Mouse (Mus musculus) neural tube, embryonic 12.5 days (tissue): Measurements from ENCODE around the gene U2af2. TPM values are rescaled to one million over a fixed set of nuclear protein-coding genes. Genes with fewer than 3 reads are reported as not detected.

Experiments used
- ATAC-seq: fragments of 200-750 bp; cut with Nextera tagmentation; 2 replicates; pipeline ENCODE4 v1.8.0; 2017; ENCODE audit warnings: low read depth, mild to moderate bottlenecking, moderate TSS enrichment, moderate library complexity; ENCODE audit not compliant: low FRiP score
- H3K27ac ChIP-seq: fragments of 300-500 bp; sonication (generic); 2 replicates; pipeline ENCODE4 v1.5.1; 2016
- H3K27me3 ChIP-seq: fragments of 300-500 bp; sonication (generic); replicated peaks from 2 replicates; pipeline ENCODE4 v1.6.1; 2016; ENCODE audit warnings: mild to moderate bottlenecking
- H3K36me3 ChIP-seq: fragments of 300-500 bp; sonication (generic); 2 replicates; pipeline ENCODE4 v1.6.1; 2016; ENCODE audit warnings: mild to moderate bottlenecking
- H3K4me1 ChIP-seq: fragments of 300-500 bp; sonication (generic); 2 replicates; pipeline ENCODE4 v1.6.1; 2016
- H3K4me2 ChIP-seq: fragments of 300-500 bp; sonication (generic); replicated peaks from 2 replicates; pipeline ENCODE4 v1.6.1; 2016; ENCODE audit warnings: mild to moderate bottlenecking
- H3K4me3 ChIP-seq: fragments of 300-500 bp; sonication (generic); 2 replicates; pipeline ENCODE4 v1.5.1; 2016
- H3K9ac ChIP-seq: fragments of 300-500 bp; sonication (generic); 2 replicates; pipeline ENCODE4 v1.6.1; 2016; ENCODE audit warnings: mild to moderate bottlenecking
- H3K9me3 ChIP-seq: fragments of 300-500 bp; sonication (generic); 2 replicates; pipeline ENCODE4 v1.6.1; 2016; ENCODE audit warnings: mild to moderate bottlenecking
- WGBS: fragments of 180-500 bp; shearing (Covaris S2); methylation state at CpG from one replicate; pipeline ENCODE4 v1.1.7; 2016; 5-methylcytosine and 5-hydroxymethylcytosine counted together
- polyA plus RNA-seq: library from polyadenylated mRNA; unstranded; fragments of >200 nt; fragmentation: Nextera tagmentation; extraction: Ambion mirVana; gene quantifications from 2 replicates; pipeline ENCODE4 v1.2.1, GENCODE M21; 2016

Gene U2af2
- polyA plus RNA-seq, 1 experiment from 2014 or later = 147 TPM

- WGBS = 49% methylated on average over 5 of the region's 5 CpGs
- ATAC-seq = no peak
- Histone ChIP-seq H3K4me1 (no peaks in the 10 kb centered on the region; the same call in 1 of the 2 replicates), H3K9me3 (no peaks in the 10 kb centered on the region), H3K4me3 (peak overlapping the region; percentile 62), H3K36me3 (peaks cover 22% of the 10 kb centered on the region), H3K9ac (peak overlapping the region; percentile 82; the same call in 1 of the 2 replicates), H3K4me2 (peak overlapping the region; percentile 57), H3K27ac (no peak overlapping the region), H3K27me3 (no peaks in the 10 kb centered on the region)
Observed at GRCm38 (mm10) chr7:5038940-5039339, 23.0 kb upstream of the U2af2 start.

DNA sequence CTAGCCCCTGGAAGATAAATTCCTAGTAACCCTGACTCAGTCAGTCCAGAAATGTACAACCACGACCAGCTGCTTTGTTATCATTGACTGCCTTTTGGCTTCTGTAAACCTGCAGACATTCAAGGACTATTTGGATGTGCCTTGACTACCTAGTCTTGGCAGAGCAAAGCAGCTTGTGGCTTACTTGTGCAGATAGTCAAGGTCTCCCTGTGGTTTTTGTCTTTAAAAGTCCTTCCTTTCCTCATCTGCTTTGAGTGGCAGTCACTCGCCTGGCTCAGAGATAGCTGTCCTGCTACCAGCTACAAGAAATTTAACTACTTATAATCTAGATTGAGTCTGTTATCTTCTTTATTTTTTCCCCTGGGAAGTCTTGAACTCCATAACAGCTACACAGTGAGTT, 17.0 kb upstream of the U2af2 start:
- Histone ChIP-seq H3K4me2 (no peak overlapping the region), H3K36me3 (no peaks in the 10 kb centered on the region; the same call in 1 of the 2 replicates), H3K27me3 (no peaks in the 10 kb centered on the region), H3K4me1 (no peaks in the 10 kb centered on the region), H3K9ac (no peak overlapping the region), H3K9me3 (no peaks in the 10 kb centered on the region), H3K4me3 (no peak overlapping the region), H3K27ac (no peak overlapping the region)
- WGBS = 87% methylated on average over 2 of the region's 2 CpGs
- ATAC-seq = no peak

DNA sequence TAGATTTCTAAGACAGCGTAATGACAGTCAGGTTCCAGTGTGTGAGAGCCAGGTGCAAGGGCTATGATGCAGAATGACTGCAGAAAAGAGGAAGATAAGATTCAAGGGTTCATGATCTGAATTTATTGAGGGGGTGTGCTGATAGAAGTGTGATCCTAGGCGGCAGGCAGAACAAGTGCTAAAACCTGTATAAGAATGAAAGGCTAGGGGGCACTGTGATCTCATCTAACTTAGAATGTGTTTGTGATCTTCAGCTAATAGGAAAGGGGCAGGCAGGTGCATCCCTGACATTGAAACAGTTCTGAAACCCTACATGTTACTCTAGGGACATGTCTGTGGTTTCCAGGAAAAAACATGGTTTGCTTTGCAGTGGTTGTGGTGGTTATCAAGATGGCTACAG, 15.8 kb upstream of the U2af2 start:
- Histone ChIP-seq H3K4me3 (no peak overlapping the region), H3K4me2 (no peak overlapping the region), H3K27ac (no peak overlapping the region), H3K9ac (no peak overlapping the region), H3K9me3 (no peaks in the 10 kb centered on the region), H3K4me1 (peaks cover 6% of the 10 kb centered on the region), H3K27me3 (no peaks in the 10 kb centered on the region), H3K36me3 (no peaks in the 10 kb centered on the region; the same call in 1 of the 2 replicates)
- no peak for ATAC-seq
- WGBS = 66% methylated on average over 2 of the region's 2 CpGs

DNA sequence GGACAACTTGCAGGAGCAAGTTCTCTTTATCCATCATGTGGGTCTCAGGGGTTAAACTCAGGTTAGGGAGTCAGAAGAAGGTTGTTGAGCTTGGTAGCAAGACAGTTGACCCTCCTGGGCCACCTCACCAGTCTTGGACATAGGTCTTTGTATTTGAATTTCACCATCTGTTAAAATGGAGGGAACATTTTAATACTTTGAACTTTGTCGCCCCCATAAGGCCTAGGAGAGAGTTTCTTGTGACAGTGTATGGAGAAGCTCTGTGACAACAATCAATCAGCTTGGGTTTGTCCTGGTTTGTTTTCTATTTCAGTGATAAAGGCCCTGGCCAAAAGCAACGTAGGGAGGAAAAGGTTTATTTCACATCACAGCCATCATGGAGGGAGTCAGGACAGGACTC, 14.6 kb upstream of the U2af2 start:
- H3K36me3 ChIP-seq = no peaks in the 10 kb centered on the region
- no peak for ATAC-seq
- whole genome bisulfite sequencing = 34% methylated on average over 2 of the region's 2 CpGs
- no peaks in the 10 kb centered on the region for H3K27me3 ChIP-seq
- H3K27ac ChIP-seq = no peak overlapping the region
- H3K4me1 ChIP-seq = peaks cover 12% of the 10 kb centered on the region
- H3K9me3 ChIP-seq = no peaks in the 10 kb centered on the region
- H3K4me2 ChIP-seq = no peak overlapping the region
- no peak overlapping the region for H3K9ac ChIP-seq
- H3K4me3 ChIP-seq = no peak overlapping the region

- WGBS = 2% methylated on average over 65 of the region's 65 CpGs
- H3K9me3 ChIP-seq = no peaks in the 10 kb centered on the region
- H3K4me2 ChIP-seq = peak within 1 kb of the TSS; percentile 91
- no peaks in the 10 kb centered on the region for H3K36me3 ChIP-seq
- peak within 1 kb of the TSS; percentile 79 for H3K4me3 ChIP-seq
- H3K9ac ChIP-seq = peak within 1 kb of the TSS; percentile 93
- peaks cover 39% of the 10 kb centered on the region for H3K27me3 ChIP-seq
- H3K27ac ChIP-seq = peak within 1 kb of the TSS; percentile 82
- peak; percentile 67 for ATAC-seq
- H3K4me1 ChIP-seq = peaks cover 32% of the 10 kb centered on the region
Observed at GRCm38 (mm10) chr7:5051193-5052192, 10.4 kb upstream of the U2af2 start, which contains the start of gene Zfp580. Gene Zfp580 (plus strand): TSS chr7:5051538.

GRCm38 (mm10) chr7:5052438-5052837, 9.5 kb upstream of the U2af2 start:
- WGBS = 2% methylated on average over 12 of the region's 12 CpGs
- peak overlapping the region; percentile 79 for H3K4me3 ChIP-seq
- no peak for ATAC-seq
- no peaks in the 10 kb centered on the region for H3K9me3 ChIP-seq
- H3K9ac ChIP-seq = peak overlapping the region; percentile 93
- H3K27me3 ChIP-seq = peaks cover 48% of the 10 kb centered on the region
- H3K27ac ChIP-seq = no peak overlapping the region
- peaks cover 38% of the 10 kb centered on the region for H3K4me1 ChIP-seq
- H3K4me2 ChIP-seq = peak overlapping the region; percentile 91
- no peaks in the 10 kb centered on the region for H3K36me3 ChIP-seq

GRCm38 (mm10) chr7:5052931-5053343, 9.0 kb upstream of the U2af2 start:
- H3K27me3 ChIP-seq = peaks cover 53% of the 10 kb centered on the region

DNA sequence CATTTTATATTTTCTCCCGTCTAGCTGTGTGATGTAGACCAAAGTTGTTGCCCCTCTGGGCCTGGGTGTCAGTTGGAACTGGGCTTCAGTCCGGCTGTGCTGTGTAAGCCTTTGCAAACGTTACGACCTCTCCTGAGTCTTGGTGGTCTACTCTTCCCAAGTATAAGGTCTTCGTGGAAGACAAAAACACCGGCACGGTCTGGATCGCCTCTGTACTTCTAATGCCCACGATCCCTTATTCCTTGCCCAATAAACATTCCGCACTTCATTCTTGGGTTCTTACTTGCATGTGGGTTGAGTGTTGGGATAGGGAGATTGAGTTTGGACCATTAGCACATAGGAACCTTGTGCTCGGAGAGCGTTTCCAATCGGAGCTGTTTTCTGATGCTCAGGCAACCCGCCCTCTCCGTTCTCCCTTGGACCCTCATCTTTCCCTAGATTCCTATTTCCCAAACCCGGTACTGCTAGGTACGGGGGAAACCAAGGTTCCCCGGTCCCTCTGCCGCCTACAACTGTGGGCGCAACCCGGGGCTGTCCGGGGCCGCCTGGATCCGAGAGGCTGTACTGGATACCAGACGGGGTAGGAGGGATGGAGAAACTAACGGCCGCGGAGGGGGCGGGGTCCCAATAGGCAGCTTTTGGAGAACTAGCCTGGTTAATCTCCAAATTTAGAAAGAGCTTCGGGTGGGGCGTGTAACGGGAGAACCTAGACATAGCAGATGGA, 8.3 kb upstream of the U2af2 start:
- Histone ChIP-seq H3K9me3 (no peaks in the 10 kb centered on the region), H3K4me2 (peak overlapping the region; percentile 91), H3K27me3 (peaks cover 60% of the 10 kb centered on the region), H3K4me3 (peak overlapping the region; percentile 79), H3K9ac (peak overlapping the region; percentile 65), H3K4me1 (peaks cover 38% of the 10 kb centered on the region), H3K36me3 (no peaks in the 10 kb centered on the region), H3K27ac (no peak overlapping the region)
- WGBS = 9% methylated on average over 32 of the region's 32 CpGs
- no peak for ATAC-seq

More at GRCm38 (mm10) chr7:5052931-5053343, 9.0 kb upstream of the U2af2 start:
- H3K4me2 ChIP-seq = peak overlapping the region; percentile 91
- no peak overlapping the region for H3K27ac ChIP-seq
- peak overlapping the region; percentile 65 for H3K9ac ChIP-seq
- H3K4me1 ChIP-seq = peaks cover 38% of the 10 kb centered on the region
- no peak for ATAC-seq
- WGBS = 2% methylated on average over 45 of the region's 45 CpGs
- H3K36me3 ChIP-seq = no peaks in the 10 kb centered on the region
- H3K4me3 ChIP-seq = peak overlapping the region; percentile 79
- H3K9me3 ChIP-seq = no peaks in the 10 kb centered on the region

DNA sequence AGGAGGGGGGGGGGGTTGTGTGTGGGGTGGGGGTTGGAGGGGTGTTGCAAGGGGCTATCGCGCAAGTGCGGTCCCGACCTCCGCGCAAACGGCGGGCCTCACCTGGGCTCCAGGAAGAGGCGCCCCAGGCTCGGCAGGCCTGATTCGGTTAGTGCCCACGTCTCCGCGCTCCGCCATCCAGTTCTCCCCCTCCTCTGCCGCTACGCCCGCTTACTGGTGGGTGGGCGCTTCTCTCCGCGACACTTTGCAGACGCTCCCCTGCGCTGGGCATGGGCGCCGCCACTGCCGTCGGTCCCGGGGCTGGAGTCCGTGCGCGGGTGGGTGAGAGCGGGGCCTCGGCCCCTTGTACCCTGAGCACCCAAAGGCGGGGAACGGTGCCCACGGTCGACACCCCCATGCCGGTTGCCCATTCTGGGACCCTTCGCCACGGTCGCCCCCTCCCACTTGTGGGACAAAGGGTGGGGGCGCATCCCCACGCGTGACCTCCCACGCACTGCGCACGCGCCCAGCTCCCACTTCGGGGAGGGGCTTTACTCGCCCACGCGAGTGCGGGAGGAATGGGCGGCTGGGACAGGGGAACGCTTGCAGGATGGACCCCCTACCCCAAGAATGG, 5.2 kb upstream of the U2af2 start:
- peaks cover 47% of the 10 kb centered on the region for H3K4me1 ChIP-seq
- peak overlapping the region; percentile 26; the same call in 1 of the 2 replicates for H3K27ac ChIP-seq
- no peak for ATAC-seq
- H3K36me3 ChIP-seq = no peaks in the 10 kb centered on the region
- H3K27me3 ChIP-seq = peaks cover 63% of the 10 kb centered on the region
- peak overlapping the region; percentile 44 for H3K4me3 ChIP-seq
- peak overlapping the region; percentile 68 for H3K4me2 ChIP-seq
- H3K9ac ChIP-seq = peak overlapping the region; percentile 69
- 2% methylated on average over 55 of the region's 55 CpGs for WGBS
- no peaks in the 10 kb centered on the region for H3K9me3 ChIP-seq

- no peak for ATAC-seq
- 37% methylated on average over 8 of the region's 8 CpGs for WGBS
- no peaks in the 10 kb centered on the region for H3K36me3 ChIP-seq
- no peak overlapping the region for H3K27ac ChIP-seq
- H3K4me3 ChIP-seq = peak overlapping the region; percentile 44
- peak overlapping the region; percentile 68 for H3K4me2 ChIP-seq
- H3K9me3 ChIP-seq = no peaks in the 10 kb centered on the region
- peaks cover 63% of the 10 kb centered on the region for H3K27me3 ChIP-seq
- H3K4me1 ChIP-seq = peaks cover 41% of the 10 kb centered on the region
- H3K9ac ChIP-seq = peak overlapping the region; percentile 69; the same call in 1 of the 2 replicates
Observed at GRCm38 (mm10) chr7:5057381-5057780, 4.6 kb upstream of the U2af2 start.

GRCm38 (mm10) chr7:5057804-5058203, 4.1 kb upstream of the U2af2 start:
- Histone ChIP-seq H3K27ac (no peak overlapping the region), H3K4me3 (peak overlapping the region; percentile 44; the same call in 1 of the 2 replicates), H3K27me3 (peaks cover 61% of the 10 kb centered on the region), H3K36me3 (no peaks in the 10 kb centered on the region), H3K9ac (no peak overlapping the region), H3K9me3 (no peaks in the 10 kb centered on the region), H3K4me1 (peaks cover 37% of the 10 kb centered on the region), H3K4me2 (peak overlapping the region; percentile 68)
- ATAC-seq = no peak
- 28% methylated on average over 11 of the region's 11 CpGs for WGBS
